ENCODE assay signal across 8 mouse cellular contexts in the genomic region with DNA sequence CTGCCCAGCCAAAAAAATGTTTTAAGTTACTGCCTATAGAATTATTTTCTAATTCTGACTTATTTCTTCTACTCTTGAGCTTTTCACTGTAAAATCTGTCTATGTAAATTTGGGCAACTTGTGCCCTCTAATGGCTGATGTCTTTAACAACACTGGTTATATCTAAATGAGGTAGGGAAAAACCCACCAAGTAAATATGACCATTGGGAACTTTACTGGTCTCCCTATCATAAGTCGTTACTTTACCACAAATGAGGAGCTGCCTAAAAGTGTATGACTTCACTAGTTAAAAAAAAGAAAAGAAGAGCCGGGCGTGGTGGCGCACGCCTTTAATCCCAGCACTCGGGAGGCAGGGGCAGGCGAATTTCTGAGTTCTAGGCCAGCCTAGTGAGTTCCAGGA. TPM values are rescaled to one million over a fixed set of nuclear protein-coding genes. Genes with fewer than 3 reads are reported as not detected.
DNase-seq lines count a peak whose midpoint lies in the region; ATAC-seq and TF ChIP-seq lines count a peak whose summit lies in the region.

No protein-coding gene starts in this region.

- TF ChIP-seq CTCF in forebrain, postnatal 0 days (IDR thresholded peaks at IDR 0.05; ENCODE audit: low read depth) = peak; percentile 37

- no peak overlapping the region for H3K27ac ChIP-seq in forebrain, postnatal 0 days (ENCODE audit: low read depth, low read length)

- peak overlapping the region; percentile 50 for H3K4me2 ChIP-seq in forebrain, postnatal 0 days (ENCODE audit: low read depth)

- no peaks in the 10 kb centered on the region for H3K9me3 ChIP-seq in forebrain, postnatal 0 days (ENCODE audit: low read length)

- H3K9ac ChIP-seq in forebrain, postnatal 0 days = 0 out of 2 replicates have a peak overlapping the region, but pooled peaks have one; percentile 4

- no peaks in the 10 kb centered on the region for H3K27me3 ChIP-seq in forebrain, postnatal 0 days (ENCODE audit: insufficient read depth, low read length)

- 65% methylated on average over 7 of the region's 7 CpGs for WGBS in forebrain, postnatal 0 days

- H3K4me3 ChIP-seq in forebrain, postnatal 0 days (ENCODE audit: low read depth, low read length) = peak overlapping the region; percentile 95

- H3K4me1 ChIP-seq in forebrain, postnatal 0 days (ENCODE audit: insufficient read depth) = peaks cover 23% of the 10 kb centered on the region

- no peak for ATAC-seq in forebrain, postnatal 0 days

- peak; percentile 37 for DNase-seq in kidney, adult 9 months
- no peak for DNase-seq in kidney, adult 8-10 months
- peak; percentile 24 for DNase-seq in Muller cell, postnatal 12 days (ENCODE audit: inconsistent ontology term)
- DNase-seq in forebrain, postnatal 0 days = peak; percentile 30
- DNase-seq in lung, postnatal 36 days = peak; percentile 53
- DNase-seq in ovary, postnatal 14 days (ENCODE audit: low spot score) = no peak
- no peak for DNase-seq in adrenal gland, postnatal 14 days
- no peak for DNase-seq in left cerebral cortex, adult 11 months (ENCODE audit: low spot score)

- H3K36me3 ChIP-seq in forebrain, postnatal 0 days (ENCODE audit: insufficient read depth) = peaks cover 30% of the 10 kb centered on the region

RNA-seq across cellular contexts. Expression of a gene that starts 2.8 kb away (rescaled TPM):
- 3,418 and 3,587 TPM in 2 replicates for total RNA-seq in forebrain, postnatal 0 days (2014; rRNA removed)
- polyA plus RNA-seq in forebrain, postnatal 0 days (2015; fragmentation: Nextera tagmentation; extraction: Ambion mirVana) = 2,464 and 2,886 TPM in 2 replicates
- 803 and 817 TPM in 2 replicates for total RNA-seq in adrenal gland, postnatal 14 days (2021)

RNA-seq across cellular contexts. Expression of a gene that starts 40.0 kb away (rescaled TPM):
- total RNA-seq in forebrain, postnatal 0 days (2014; rRNA removed) = 16.3 and 19.6 TPM in 2 replicates
- polyA plus RNA-seq in forebrain, postnatal 0 days (2015; fragmentation: Nextera tagmentation; extraction: Ambion mirVana) = 17.8 and 24.8 TPM in 2 replicates
- 22.2 and 22.6 TPM in 2 replicates for total RNA-seq in adrenal gland, postnatal 14 days (2021)

Comparison
In these comparisons a context has a peak if more than half of its experiments do, and no peak if none do; other contexts are left out.
1. DNase-seq: peak in kidney, adult 9 months (single experiment), Muller cell, postnatal 12 days (single experiment), forebrain, postnatal 0 days (single experiment) and lung, postnatal 36 days (single experiment); none in kidney, adult 8-10 months (0 of 2), ovary, postnatal 14 days (single experiment), adrenal gland, postnatal 14 days (single experiment) and left cerebral cortex, adult 11 months (single experiment).